Mouse (Mus musculus) liver, embryonic 14.5 days (tissue): Measurements from ENCODE around the gene Dram1.

Experiments
- CTCF ChIP-seq: IDR thresholded peaks from 2 replicates; pipeline ENCODE4 v1.5.1; 2016; ENCODE audit warnings: antibody characterized with exemption, low read depth, control low read depth
- EP300 ChIP-seq: IDR thresholded peaks from 2 replicates; pipeline ENCODE4 v1.6.1; 2016; ENCODE audit warnings: antibody characterized with exemption, low read depth

GRCm38 (mm10) chr10:88346454-88347245 is 32.2 kb downstream of the Dram1 start:
- TF ChIP-seq CTCF, result no peak
- no peak for TF ChIP-seq EP300
